Mouse (Mus musculus): Measurements from ENCODE around the gene Skap2.

Skap2 gene

DNA sequence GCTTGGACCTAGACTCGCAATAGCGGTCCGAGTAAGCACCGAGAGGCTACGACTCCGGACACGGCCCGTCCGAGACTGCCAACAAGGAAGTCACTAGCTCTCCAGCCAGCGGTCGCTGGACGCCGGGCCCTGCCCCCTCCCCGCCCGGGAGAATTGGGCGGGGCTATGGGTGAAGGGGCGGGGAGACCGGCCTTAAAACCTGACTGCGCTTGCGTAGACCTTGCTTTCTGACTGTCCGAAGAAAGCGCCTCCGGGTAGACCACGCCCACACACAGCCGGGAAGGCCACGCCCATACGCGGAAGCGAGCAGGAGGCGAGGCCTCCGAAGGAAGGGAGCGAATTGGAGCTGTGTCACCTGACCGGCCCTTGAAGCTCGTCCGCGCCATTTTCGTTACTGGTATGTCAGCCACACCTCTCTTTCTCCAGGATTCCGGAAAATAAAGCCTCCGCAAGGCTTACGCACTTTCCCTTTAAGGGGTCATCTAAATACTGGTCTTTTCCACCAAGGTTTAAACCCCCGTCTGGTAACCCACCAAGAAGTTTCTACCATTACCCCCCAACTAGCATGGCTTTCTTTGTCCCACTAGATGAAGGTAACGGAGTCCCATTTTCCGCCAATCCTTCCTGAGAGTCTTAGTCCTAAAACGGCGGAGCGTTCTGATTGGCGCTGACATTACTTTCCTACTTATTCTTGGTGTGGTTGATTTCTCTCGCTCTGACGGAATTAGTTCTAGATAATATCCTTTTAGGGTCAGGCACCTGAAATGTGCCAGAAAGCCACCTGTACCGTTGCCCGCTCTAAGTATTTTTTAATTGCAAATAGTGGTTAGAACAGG is at the start of gene Skap2:
TSS of gene Skap2 (minus strand) at position 141 of the 836 bp plus-strand sequence.
- DNase-seq (ENCODE audit: low spot score) = peak; percentile 99

DNA sequence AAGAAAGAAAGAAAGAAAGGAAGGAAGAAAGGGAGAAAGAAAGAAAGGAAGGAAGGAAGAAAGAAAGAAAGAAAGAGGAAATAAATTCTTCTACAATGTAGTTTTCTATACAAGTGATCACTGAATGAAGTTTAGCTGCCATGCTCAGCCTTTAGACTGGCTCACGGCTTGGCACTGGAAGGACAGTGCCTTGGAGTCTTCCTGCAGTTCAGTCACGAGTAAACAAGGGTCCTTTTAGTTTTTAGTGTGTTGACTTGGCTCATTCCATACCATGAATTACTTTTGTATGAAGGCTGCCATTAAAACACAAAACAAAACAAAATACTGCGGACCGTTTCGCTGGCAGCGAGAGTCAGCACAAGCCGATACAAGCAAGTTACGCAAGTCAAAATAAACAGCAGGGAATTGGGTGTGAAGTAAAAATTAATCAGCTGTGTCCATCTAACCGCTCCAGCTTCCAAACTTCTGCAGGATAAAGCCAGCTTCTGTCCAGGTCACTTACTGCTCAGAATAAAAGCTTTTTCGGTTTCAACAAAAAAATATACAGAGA is 46.6 kb upstream of the Skap2 start:
- no peak for DNase-seq (ENCODE audit: low spot score)

DNA sequence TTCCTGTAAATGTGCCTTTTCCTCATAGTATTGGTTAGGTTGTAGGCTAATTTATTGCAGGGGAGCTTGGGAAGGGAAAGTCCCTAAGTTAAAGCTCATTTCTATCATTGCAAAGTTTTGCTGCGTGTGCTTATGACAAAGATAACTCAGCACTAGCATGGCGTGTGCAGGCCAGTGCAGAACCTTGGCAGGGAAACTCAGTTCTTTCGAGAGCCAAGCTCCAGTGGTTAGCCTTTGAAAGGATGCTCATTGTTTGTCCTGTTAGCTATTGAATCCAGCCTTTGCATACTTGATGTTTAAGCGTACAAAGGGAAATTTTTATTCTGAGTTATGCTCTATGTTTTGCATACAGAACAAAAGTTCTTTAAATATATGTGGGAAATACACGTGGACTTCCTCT is 45.8 kb upstream of the Skap2 start:
- no peak for DNase-seq (ENCODE audit: low spot score)

DNA sequence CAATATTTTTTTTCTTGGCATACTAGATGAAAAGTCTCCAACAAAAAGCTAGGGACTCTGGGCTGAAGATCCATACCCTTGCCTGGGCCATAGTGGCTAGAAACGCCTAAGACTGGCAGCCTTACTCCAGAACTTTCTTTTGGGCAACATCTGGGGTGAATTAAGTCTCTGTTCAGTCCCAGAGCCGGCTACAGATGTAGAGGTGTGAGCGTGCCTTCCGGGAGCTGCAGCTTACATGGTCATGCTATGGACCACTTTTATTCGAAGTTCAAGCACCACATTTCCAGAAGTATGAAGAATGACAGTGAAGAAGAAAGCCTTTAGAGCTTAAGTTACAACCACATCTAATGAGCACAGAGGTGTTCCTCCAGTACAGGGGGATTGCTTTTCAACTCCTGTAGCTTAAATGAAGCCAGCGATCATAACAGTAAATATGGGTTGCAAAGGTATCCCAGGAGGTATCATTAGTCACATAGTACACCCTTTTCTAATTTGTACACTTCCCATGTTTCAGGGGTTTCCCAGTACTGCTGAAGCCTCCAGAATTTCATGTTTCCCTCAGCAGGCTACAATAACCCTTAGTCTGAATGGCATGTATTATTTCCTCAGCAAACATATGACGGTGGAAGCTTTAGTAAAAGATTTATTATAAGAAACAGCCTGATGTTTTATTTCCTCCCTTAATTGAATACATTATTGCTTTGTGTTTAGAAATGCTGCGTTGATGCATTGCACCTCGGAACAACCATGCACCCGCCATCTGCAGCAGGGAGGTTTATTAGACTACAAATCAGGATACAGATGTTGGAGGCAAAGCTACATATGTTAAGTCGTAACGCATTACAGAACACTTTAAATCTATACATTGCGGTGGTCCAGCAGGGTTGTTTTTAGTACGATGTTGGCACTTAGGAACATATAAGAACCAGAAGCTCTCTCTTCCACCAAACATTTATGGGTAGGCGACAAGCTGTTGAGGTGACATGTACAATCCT is 41.5 kb upstream of the Skap2 start:
- no peak for DNase-seq (ENCODE audit: low spot score)

DNA sequence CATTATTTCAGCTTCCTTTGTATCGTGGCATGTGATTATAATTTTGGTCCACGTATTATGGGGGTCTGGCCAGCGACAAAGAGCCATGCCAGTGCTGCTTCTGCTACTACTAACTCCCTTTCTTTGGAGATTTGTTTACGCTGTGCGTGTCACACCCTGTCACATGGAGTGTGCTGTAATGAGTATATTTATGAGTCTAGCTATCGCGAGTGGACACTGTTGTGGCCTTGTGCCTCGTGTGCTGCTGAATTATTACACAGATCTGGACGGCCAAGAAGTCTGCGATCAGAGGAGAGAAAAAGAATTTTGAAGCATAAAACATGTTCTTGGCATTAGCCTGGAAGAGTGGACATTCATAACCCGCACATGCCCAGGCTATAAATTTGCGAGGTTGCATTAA is 37.7 kb upstream of the Skap2 start:
- no peak for DNase-seq (ENCODE audit: low spot score)

DNA sequence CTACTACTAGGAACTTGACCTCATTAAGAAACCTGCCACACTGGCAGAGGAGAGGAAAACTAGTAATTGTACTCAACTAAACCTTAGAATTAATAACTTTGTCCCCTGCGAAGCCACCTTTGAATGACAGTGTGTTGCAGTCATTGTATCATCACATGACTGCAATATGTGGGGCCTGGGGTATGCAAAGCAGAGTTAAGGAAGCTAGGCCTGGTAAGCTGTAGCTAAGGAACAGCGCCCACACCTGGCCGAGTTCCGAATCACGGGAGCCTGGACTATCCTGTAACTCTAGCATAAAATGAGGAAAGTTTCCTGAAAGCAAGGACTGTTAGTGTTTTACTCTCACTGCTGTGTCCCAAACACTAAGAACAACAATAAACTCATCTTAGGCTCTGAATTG is 33.2 kb upstream of the Skap2 start:
- no peak for DNase-seq (ENCODE audit: low spot score)

DNA sequence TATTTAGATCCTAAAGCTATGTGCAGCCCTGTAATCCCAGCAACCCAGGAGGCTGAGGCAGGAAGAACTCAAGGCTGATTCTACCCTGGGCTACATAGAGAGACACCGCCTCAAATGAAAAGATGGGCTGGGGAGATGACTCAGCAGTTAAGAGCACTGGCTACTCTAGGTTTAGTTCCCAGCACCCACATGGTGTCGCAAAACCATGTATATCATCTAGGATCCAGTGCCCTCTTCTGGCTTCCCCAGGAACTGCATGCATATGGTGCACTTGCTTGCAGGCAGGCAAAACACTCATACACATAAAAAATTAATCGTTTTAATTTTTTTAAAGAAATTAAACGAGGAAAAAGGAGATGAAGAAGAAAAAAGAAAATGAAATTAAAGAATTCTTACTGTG is 23.7 kb upstream of the Skap2 start:
- no peak for DNase-seq (ENCODE audit: low spot score)

DNA sequence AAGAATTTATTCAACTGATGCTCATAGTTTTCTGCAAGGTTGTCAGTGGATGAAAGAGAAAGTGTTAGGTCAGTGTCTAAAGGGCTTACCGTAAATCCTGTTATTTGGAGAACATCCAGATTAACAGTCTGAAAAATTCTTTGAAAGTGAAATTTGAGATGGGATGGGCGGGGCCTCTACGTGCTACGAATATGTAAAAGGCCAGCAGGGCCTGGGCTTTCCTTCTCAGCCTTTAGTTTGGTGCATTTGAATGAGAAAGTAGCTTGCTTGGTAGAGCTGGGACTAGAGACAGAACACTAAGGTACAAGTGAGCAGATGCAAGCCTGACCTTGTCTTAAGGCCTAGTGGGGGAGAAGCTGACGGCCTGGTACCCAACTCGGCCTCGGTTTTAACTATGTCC is 18.8 kb upstream of the Skap2 start:
- no peak for DNase-seq (ENCODE audit: low spot score)

DNA sequence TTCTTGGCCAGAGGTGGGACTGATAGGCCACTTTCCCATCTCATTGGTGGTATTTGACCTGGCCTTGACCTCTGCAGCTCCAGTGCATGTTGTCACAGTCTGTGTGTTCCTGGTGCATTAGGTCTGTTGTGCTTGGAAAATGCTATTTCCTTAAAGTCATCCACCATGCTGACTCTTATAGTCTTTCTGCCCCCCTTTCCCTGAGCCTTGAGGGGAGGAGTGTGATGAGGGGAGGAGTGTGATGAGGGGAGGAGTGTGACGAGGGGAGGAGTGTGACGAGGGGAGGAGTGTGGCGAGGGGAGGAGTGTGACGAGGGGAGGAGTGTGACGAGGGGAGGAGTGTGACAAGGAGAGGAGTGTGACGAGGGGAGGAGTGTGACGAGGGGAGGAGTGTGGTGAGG is 15.8 kb upstream of the Skap2 start:
- DNase-seq (ENCODE audit: low spot score) = no peak

DNA sequence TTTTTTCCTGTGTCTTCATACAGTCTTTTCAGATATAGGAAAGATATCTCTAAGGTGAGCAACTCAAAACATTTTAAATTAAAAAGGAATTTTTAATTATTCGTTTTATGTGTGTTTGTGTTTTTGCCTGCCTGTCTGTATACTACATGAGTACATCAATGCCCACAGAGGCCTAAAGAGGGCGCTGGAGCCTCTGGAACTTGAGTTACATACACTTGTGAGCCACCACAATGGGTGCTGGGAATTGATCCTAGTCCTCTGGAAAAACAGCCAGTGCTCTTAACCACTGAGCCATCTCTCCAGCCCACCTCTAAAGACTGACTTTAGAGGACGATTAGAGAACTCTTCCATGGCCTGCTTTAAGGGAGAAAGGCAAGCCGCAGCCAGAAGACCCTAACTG is 14.8 kb upstream of the Skap2 start:
- no peak for DNase-seq (ENCODE audit: low spot score)

DNA sequence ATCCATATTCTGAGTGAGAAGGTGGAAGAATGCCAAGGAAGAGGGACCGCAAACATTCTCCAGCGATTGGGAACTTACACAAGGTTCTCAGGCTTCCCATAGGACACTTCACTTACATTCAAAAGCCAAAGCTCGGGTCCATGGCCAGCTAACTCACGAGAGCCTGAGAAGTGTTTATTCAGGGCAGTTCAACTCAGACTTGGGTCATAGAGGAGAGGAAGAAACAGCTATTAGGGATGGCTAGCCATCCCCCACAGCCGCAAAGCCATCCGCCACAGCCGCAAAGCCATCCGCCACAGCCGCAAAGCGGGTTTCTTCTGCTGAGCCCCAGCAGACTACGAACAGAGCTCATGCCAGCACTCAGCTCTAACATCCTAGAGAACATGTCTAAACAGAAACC is 13.9 kb upstream of the Skap2 start:
- no peak for DNase-seq (ENCODE audit: low spot score)

DNA sequence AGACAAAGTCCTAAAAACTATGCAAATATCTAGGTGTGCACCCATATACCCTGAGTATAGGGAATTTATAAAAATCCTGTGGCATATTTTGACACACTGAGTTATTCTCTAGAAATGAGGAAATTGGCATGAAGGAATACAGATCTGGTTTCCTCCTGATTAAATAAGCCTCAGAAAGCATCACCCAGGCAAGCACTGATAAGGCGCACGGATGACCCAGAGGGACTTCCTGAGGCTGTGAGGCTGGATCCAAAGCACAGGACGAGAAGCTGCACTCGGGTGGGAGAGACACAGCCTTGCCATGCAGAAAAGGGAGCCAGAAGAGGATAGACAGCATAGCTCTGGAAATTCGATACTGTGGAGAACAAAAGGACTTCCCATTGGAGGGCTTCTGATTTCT is 12.4 kb upstream of the Skap2 start:
- DNase-seq (ENCODE audit: low spot score) = no peak

DNA sequence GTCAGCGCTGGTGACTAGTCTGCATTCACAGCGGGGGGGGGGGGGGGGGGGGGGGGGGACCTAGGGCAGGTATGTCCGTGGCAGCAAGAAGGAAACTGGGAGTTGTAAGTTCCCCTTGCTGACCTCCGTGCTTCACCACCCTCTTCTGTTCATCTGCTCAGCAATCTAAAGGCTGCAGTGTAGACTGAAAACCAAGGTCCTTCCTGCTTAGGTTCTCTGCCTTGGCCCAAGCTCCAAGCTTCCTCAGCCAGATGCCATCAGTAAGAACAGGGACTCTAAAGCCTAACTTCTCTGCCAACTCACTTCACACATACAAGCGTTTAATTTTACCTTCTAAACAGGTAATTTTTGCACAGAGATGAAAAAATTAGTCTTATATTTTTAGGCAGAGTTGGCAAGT is 10.0 kb upstream of the Skap2 start:
- no peak for DNase-seq (ENCODE audit: low spot score)

DNA sequence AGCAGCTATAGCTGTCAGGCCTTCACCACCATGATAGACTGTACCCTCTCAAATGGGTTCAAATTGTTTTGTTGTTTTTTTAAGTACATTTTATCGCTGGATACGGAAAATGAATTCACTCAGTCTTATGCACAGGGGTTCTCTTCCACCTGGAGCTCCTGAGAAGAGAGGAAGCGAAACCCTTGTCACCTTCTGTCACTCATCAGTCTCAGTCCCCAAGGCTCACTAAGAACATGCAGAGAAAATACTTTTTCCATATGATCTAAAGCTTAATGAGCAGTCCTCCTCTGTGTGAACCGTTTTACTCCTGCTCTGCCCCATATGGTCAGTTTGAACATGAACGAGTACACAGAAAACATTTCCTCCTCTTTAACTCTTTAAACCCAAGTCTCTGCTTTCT is 7.9 kb upstream of the Skap2 start:
- no peak for DNase-seq (ENCODE audit: low spot score)

DNA sequence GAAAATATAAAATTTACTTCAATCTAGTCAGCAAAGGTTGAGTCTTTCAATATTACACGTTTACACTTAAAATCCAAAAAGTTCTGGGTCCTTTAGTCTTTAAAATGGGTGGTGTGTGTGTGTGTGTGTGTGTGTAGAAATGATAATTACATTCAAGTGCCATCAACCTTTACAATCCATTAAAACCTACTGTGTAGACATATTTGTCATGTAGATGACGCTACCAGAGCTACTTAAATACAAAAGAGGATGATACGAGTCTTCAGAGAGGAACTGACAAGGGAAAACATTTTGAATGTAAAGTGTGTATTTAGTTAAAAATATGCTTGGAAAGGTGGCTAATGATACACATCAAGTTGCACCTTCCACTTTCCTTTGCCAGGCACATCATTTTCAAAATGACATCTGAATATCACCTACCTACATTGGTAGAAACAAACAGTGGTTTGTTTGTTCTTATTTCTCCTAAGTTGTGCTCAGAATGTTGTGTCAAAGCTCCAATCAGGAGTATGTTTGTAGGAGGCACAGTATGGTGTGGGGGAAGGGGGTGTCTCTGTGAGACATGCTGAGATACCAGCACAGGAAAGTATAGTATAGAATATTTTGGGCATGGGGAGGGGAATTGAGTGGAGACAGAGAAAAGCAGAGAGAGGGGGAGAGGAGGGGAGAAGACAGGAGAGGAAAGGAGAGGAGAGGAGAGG is 1.0 kb upstream of the Skap2 start:
- no peak for DNase-seq (ENCODE audit: low spot score)

DNA sequence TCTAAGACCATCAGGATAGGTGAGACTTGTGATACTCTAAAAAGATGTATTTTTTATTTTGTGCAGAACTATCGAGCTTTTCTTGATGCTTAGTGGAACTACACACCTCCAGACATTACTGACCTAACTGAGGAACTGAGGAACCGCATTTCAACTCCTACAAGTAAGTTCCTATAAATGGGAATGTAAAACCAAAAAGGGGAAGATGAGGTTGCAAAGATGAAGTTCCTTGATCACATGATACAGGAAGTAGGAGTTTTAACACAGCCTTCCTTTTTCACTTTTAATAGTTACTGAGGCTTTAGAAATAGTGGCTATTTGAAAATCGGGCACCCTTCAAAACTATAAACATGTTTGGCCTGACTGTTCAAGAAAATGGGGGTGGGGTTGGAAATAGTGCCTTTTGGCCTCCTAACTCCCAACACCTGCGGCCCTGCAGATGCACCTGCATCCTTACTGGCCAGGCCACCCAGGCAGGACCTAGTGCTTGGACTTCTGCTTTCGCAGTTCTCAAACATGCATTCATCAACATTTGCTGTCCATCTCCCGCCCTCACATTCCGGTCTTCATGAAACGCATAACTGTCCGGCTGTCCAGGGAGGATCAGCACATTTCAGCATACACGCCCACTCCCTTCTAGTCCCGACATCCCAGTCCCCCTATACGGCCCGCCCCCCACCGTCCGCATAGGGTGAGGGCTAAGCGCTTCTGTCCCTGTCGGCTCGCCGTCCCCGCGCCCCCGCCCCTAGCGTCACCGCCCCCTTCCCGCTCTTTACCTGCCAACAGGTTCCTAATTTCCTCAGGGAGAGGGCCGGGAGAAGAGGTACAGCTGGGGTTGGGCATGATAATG is 565 bp downstream of the Skap2 start:
- DNase-seq (ENCODE audit: low spot score) = no peak

DNA sequence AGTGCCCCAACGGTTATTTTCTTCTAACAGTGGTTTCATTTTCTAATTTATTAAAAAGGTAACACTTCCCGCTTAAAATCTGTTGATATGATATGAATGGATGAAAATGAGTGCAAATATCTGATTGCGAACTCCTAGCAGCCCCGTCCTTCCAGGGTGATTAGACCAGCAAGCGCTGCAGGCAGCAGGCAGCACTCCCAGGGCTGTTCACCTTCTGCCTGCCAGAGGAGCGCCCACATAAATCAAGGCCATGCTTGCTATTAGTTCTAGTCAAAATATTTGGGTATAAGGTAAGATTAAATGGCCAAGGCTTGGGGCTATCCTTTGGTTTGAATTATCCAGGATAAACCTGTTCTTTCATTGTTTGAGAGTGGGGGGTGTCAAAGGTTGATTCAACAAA is 3.0 kb downstream of the Skap2 start:
- no peak for DNase-seq (ENCODE audit: low spot score)

DNA sequence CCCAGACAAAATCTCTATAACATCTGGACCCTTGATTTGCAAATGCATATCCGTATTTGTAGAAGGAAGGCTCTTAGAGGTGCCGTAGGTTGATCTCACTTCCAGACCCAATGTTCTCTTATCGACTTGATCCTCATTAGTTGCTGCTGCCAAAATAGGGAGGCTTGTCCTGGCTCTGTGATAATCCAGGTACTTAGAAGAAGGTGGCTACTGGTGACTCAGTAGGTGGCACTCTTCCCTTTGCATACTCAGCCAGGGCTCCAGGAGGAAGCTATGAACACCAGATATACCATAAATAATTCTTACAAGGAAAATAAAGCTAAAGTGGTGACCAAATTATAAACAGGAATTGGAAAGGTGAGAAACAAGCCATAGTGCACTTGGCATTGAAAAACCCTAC is 3.6 kb downstream of the Skap2 start:
- DNase-seq (ENCODE audit: low spot score) = no peak

DNA sequence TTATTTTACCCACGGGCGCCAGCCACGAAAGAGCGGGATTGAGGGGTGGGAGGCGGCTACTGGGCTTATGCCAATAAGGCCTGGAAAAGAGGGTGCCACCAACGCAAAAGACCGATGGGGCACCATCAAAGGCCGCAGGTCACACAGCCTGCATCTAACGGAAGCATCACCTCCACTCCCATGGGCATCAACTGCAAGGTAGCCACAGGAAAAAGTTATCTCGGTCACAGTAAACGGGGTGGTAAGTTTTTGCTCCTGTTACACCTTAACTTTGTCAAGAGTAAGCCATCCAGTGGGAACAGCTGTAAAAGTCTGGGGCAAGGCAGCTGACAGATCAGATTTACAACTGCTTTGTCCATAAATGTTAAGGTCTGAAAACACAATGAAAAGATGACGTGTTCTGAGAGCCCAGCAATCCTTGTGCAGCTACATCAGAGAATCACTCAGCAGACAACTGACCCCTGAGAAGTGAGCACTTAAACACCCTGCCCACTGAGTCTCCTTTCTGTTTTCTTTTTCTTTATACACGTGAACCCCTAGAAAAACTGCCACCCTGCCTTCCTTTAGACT is 5.6 kb downstream of the Skap2 start:
- no peak for DNase-seq (ENCODE audit: low spot score)

DNA sequence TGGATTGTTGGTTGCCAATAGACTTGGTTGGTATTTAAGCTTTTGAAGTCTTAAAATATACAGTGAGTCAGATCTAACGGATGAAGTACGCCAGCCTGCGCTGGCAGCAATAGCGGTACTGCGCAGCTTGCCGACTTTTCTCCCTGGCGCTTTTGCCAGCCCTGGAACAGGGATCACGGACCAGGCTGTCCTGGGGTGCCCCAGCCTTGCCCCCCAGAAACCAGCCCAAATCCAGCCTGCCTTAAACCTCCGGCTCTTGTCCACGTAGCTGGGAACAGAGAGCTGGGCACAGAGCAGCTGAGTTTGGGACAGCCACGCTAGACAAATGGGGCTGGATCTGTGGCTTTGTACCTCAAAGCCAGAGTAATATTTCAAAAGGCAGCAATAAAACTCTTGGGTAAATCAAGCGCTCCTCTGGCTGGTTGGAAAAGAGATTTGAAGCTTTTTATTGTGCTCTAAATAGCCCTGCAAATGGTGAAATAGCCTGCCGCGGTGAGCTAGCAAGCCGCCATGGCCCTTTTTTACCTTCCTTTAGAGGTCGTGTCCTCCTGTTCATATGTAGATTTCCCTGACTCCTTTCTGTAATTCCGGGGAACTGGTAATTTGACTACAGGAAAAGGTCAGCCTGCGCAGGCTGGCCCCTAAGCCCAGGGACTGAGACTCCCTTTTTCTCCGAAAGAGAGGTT is 6.2 kb downstream of the Skap2 start:
- DNase-seq (ENCODE audit: low spot score) = no peak

Measured in urinary bladder, postnatal 25 days (tissue).